ENCODE assay signal across 28 mouse cellular contexts in the genomic region with DNA sequence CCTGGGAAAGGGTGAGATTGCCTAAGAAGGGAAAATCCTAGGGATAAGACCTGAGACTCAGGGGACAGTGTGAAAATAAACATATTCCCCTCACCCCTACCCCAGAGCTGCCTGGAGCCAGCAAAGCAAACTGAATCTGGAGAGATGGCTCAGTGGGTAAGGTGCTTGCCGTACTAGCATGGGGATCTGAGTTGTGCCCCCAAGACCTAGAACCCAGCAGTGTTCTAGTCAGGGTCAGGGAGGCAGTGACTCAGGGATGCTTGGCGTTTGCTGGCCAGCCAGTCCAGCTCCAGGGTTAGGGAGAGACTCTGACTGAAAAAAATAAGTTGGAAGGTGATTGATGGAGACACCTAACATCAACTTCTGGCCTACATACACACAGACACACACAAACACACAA. TPM values are rescaled to one million over a fixed set of nuclear protein-coding genes. Genes with fewer than 3 reads are reported as not detected.
"Had no signal": no experiment of that assay in that cellular context is flagged by ENCODE, and none has a peak within 500 bp of the region (broad histone marks: within the 10 kb centered on the region; RNA-seq: fewer than 3 reads in every experiment).

No protein-coding gene starts in this region.

- ATAC-seq: forebrain, embryonic 13.5 days; forebrain, embryonic 14.5 days; forebrain, embryonic 15.5 days; forebrain, embryonic 16.5 days; forebrain, postnatal 0 days had no signal

- H3K9me3 ChIP-seq: embryonic facial prominence, embryonic 10.5 days; embryonic facial prominence, embryonic 12.5 days; embryonic facial prominence, embryonic 13.5 days; embryonic facial prominence, embryonic 15.5 days; forebrain, embryonic 10.5 days; forebrain, embryonic 12.5 days; forebrain, embryonic 13.5 days; forebrain, embryonic 15.5 days had no signal

- H3K36me3 ChIP-seq: embryonic facial prominence, embryonic 10.5 days; embryonic facial prominence, embryonic 12.5 days; embryonic facial prominence, embryonic 13.5 days; embryonic facial prominence, embryonic 15.5 days; forebrain, embryonic 10.5 days; forebrain, embryonic 12.5 days; forebrain, embryonic 15.5 days had no signal

- DNase-seq: cerebellum, adult 2 months; cerebellum, adult 8-10 months; cerebellum, adult 9-10 months; cerebellum, adult 9-11 months; cerebellum, postnatal 10 days; cerebellum, postnatal 14 days; cerebellum, postnatal 25 days; cerebellum, postnatal 36 days; embryo, embryonic 11 days; forebrain, postnatal 0 days; gastrocnemius, adult 2 months; gastrocnemius, postnatal 10 days; gastrocnemius, postnatal 14 days; gastrocnemius, postnatal 25 days; gastrocnemius, postnatal 36 days; heart, adult 18-20 months; heart, adult 2 months had no signal

- H3K4me3 ChIP-seq: embryonic facial prominence, embryonic 10.5 days; embryonic facial prominence, embryonic 12.5 days; embryonic facial prominence, embryonic 13.5 days; embryonic facial prominence, embryonic 15.5 days; erythroblast, embryonic 14.5 days; forebrain, embryonic 10.5 days; forebrain, embryonic 12.5 days; forebrain, embryonic 13.5 days; forebrain, embryonic 15.5 days; gastrocnemius, adult 2 months; heart, adult 2 months had no signal

- H3K4me2 ChIP-seq: embryonic facial prominence, embryonic 12.5 days; embryonic facial prominence, embryonic 13.5 days; embryonic facial prominence, embryonic 15.5 days; forebrain, embryonic 12.5 days; forebrain, embryonic 13.5 days; forebrain, embryonic 15.5 days had no signal

- H3K9ac ChIP-seq: embryonic facial prominence, embryonic 12.5 days; embryonic facial prominence, embryonic 13.5 days; embryonic facial prominence, embryonic 15.5 days; forebrain, embryonic 12.5 days; forebrain, embryonic 13.5 days; forebrain, embryonic 15.5 days; forebrain, postnatal 0 days had no signal

- H3K27ac ChIP-seq: embryonic facial prominence, embryonic 10.5 days; embryonic facial prominence, embryonic 12.5 days; embryonic facial prominence, embryonic 13.5 days; embryonic facial prominence, embryonic 15.5 days; forebrain, embryonic 10.5 days; forebrain, embryonic 12.5 days; forebrain, embryonic 13.5 days; forebrain, embryonic 15.5 days; gastrocnemius, adult 2 months; heart, adult 2 months had no signal

- H3K4me1 ChIP-seq: forebrain, embryonic 12.5 days had no signal

RNA-seq across cellular contexts. Expression of gene Adamts2, which starts 5.3 kb away (rescaled TPM):
- polyA plus RNA-seq: erythroblast, embryonic 14.5 days had no signal
